Mouse (Mus musculus) hindbrain, embryonic 12.5 days (tissue): ENCODE measurements around the gene Pxmp4. TPM values are rescaled to one million over a fixed set of nuclear protein-coding genes. Genes with fewer than 3 reads are reported as not detected.

Experiments
- ATAC-seq: fragments of 200-750 bp; cut with Nextera tagmentation; 2 replicates; pipeline ENCODE4 v1.8.0; 2017; ENCODE audit warnings: moderate TSS enrichment; ENCODE audit not compliant: low FRiP score
- H3K27ac ChIP-seq: fragments of 300-500 bp; sonication (generic); 2 replicates; pipeline ENCODE4 v1.5.1; 2016; ENCODE audit warnings: mild to moderate bottlenecking
- H3K27me3 ChIP-seq: fragments of 300-500 bp; sonication (generic); 2 replicates; pipeline ENCODE4 v1.6.1; 2016; ENCODE audit warnings: mild to moderate bottlenecking
- H3K36me3 ChIP-seq: fragments of 300-500 bp; sonication (generic); 2 replicates; pipeline ENCODE4 v1.6.1; 2016; ENCODE audit warnings: mild to moderate bottlenecking
- H3K4me1 ChIP-seq: fragments of 300-500 bp; sonication (generic); 2 replicates; pipeline ENCODE4 v1.6.1; 2016
- H3K4me2 ChIP-seq: fragments of 300-500 bp; sonication (generic); replicated peaks from 2 replicates; pipeline ENCODE4 v1.6.1; 2016; ENCODE audit warnings: mild to moderate bottlenecking
- H3K4me3 ChIP-seq: fragments of 300-500 bp; sonication (generic); 2 replicates; pipeline ENCODE4 v1.5.1; 2016; ENCODE audit warnings: mild to moderate bottlenecking
- H3K9ac ChIP-seq: fragments of 300-500 bp; sonication (generic); 2 replicates; pipeline ENCODE4 v1.6.1; 2016; ENCODE audit warnings: mild to moderate bottlenecking, moderate library complexity
- H3K9me3 ChIP-seq: fragments of 300-500 bp; sonication (generic); replicated peaks from 2 replicates; pipeline ENCODE4 v1.6.1; 2016; ENCODE audit warnings: mild to moderate bottlenecking
- WGBS: fragments of 180-500 bp; shearing (Covaris S2); methylation state at CpG from one replicate; pipeline ENCODE4 v1.1.7; 2016; 5-methylcytosine and 5-hydroxymethylcytosine counted together
- polyA plus RNA-seq: library from polyadenylated mRNA; unstranded; fragments of >200 nt; fragmentation: Nextera tagmentation; extraction: Ambion mirVana; gene quantifications from 2 replicates; pipeline ENCODE4 v1.2.1, GENCODE M21; 2016

Pxmp4 gene
- 14.1 and 14.3 TPM in 2 replicates for polyA plus RNA-seq

- ATAC-seq: peak; percentile 100
- Histone ChIP-seq H3K4me2 (peak within 1 kb of the TSS; percentile 67), H3K27me3 (no peaks in the 10 kb centered on the region), H3K4me3 (peak within 1 kb of the TSS; percentile 70), H3K9me3 (no peaks in the 10 kb centered on the region), H3K9ac (peak within 1 kb of the TSS; percentile 80), H3K4me1 (peaks cover 13% of the 10 kb centered on the region), H3K27ac (peak within 1 kb of the TSS; percentile 26), H3K36me3 (no peaks in the 10 kb centered on the region)
- WGBS: under 1% methylated on average over 13 of the region's 13 CpGs
These were observed at the start of gene Pxmp4 for GRCm38 (mm10) chr2:154603638-154604153. Gene Pxmp4 (minus strand): TSS chr2:154603708.

- 54% methylated on average over 8 of the region's 8 CpGs for WGBS
- H3K4me3 ChIP-seq: no peak within 1 kb of the TSS
- H3K4me1 ChIP-seq: no peaks in the 10 kb centered on the region
- H3K9ac ChIP-seq: no peak within 1 kb of the TSS
- H3K9me3 ChIP-seq: no peaks in the 10 kb centered on the region
- H3K36me3 ChIP-seq: no peaks in the 10 kb centered on the region
- no peak for ATAC-seq
- H3K27ac ChIP-seq: no peak within 1 kb of the TSS
- H3K4me2 ChIP-seq: no peak within 1 kb of the TSS
- H3K27me3 ChIP-seq: no peaks in the 10 kb centered on the region
These were observed 47.9 kb upstream of the Pxmp4 start, which contains the start of gene Chmp4b for GRCm38 (mm10) chr2:154651363-154651762. Gene Chmp4b (plus strand): TSS chr2:154651705.

GRCm38 (mm10) chr2:154650404-154650803 is 46.9 kb upstream of the Pxmp4 start:
- H3K4me1 ChIP-seq: no peaks in the 10 kb centered on the region
- H3K4me2 ChIP-seq: no peak overlapping the region
- H3K9ac ChIP-seq: no peak overlapping the region
- H3K27me3 ChIP-seq: no peaks in the 10 kb centered on the region
- peaks cover 8% of the 10 kb centered on the region; the same call in 1 of the 2 replicates for H3K36me3 ChIP-seq
- no peak overlapping the region for H3K4me3 ChIP-seq
- no peak for ATAC-seq
- no peaks in the 10 kb centered on the region for H3K9me3 ChIP-seq
- H3K27ac ChIP-seq: no peak overlapping the region
- WGBS: 85% methylated on average over 3 of the region's 3 CpGs

- Histone ChIP-seq H3K4me2 (no peak overlapping the region), H3K9ac (no peak overlapping the region), H3K27ac (no peak overlapping the region), H3K4me3 (no peak overlapping the region), H3K9me3 (no peaks in the 10 kb centered on the region), H3K36me3 (peaks cover 26% of the 10 kb centered on the region), H3K27me3 (no peaks in the 10 kb centered on the region), H3K4me1 (no peaks in the 10 kb centered on the region)
- no peak for ATAC-seq
- WGBS: 27% methylated on average over 3 of the region's 3 CpGs
These were observed 44.6 kb upstream of the Pxmp4 start for GRCm38 (mm10) chr2:154648086-154648485.

GRCm38 (mm10) chr2:154646634-154647033 is 43.1 kb upstream of the Pxmp4 start:
- Histone ChIP-seq H3K36me3 (peaks cover 39% of the 10 kb centered on the region), H3K4me1 (no peaks in the 10 kb centered on the region), H3K4me3 (no peak overlapping the region), H3K4me2 (no peak overlapping the region), H3K9ac (no peak overlapping the region), H3K9me3 (no peaks in the 10 kb centered on the region), H3K27ac (no peak overlapping the region), H3K27me3 (no peaks in the 10 kb centered on the region)
- WGBS: 83% methylated on average over 5 of the region's 5 CpGs
- ATAC-seq: no peak

- 92% methylated on average over 6 of the region's 6 CpGs for WGBS
- Histone ChIP-seq H3K27ac (no peak overlapping the region), H3K4me3 (no peak overlapping the region), H3K9me3 (peaks cover 4% of the 10 kb centered on the region; the same call in 1 of the 2 replicates), H3K4me1 (no peaks in the 10 kb centered on the region), H3K4me2 (no peak overlapping the region), H3K36me3 (peaks cover 56% of the 10 kb centered on the region), H3K27me3 (no peaks in the 10 kb centered on the region), H3K9ac (no peak overlapping the region)
- no peak for ATAC-seq
These were observed 39.3 kb upstream of the Pxmp4 start for GRCm38 (mm10) chr2:154642712-154643385.

GRCm38 (mm10) chr2:154642005-154642459 is 38.5 kb upstream of the Pxmp4 start:
- Histone ChIP-seq H3K36me3 (peaks cover 64% of the 10 kb centered on the region), H3K4me1 (no peaks in the 10 kb centered on the region), H3K4me3 (no peak overlapping the region), H3K9ac (no peak overlapping the region), H3K27ac (no peak overlapping the region), H3K4me2 (no peak overlapping the region), H3K27me3 (no peaks in the 10 kb centered on the region), H3K9me3 (peaks cover 4% of the 10 kb centered on the region; the same call in 1 of the 2 replicates)
- 98% methylated on average over 9 of the region's 9 CpGs for WGBS
- no peak for ATAC-seq

GRCm38 (mm10) chr2:154641176-154641575 is 37.7 kb upstream of the Pxmp4 start:
- Histone ChIP-seq H3K27me3 (no peaks in the 10 kb centered on the region), H3K36me3 (peaks cover 64% of the 10 kb centered on the region), H3K4me2 (no peak overlapping the region), H3K4me3 (no peak overlapping the region), H3K4me1 (no peaks in the 10 kb centered on the region), H3K9me3 (peaks cover 4% of the 10 kb centered on the region; the same call in 1 of the 2 replicates), H3K9ac (no peak overlapping the region), H3K27ac (no peak overlapping the region)
- 73% methylated on average over 8 of the region's 8 CpGs for WGBS
- ATAC-seq: no peak

GRCm38 (mm10) chr2:154639115-154639514 is 35.6 kb upstream of the Pxmp4 start:
- ATAC-seq: no peak
- H3K27ac ChIP-seq: no peak overlapping the region
- peaks cover 4% of the 10 kb centered on the region; the same call in 1 of the 2 replicates for H3K9me3 ChIP-seq
- H3K9ac ChIP-seq: no peak overlapping the region
- peaks cover 63% of the 10 kb centered on the region for H3K36me3 ChIP-seq
- H3K27me3 ChIP-seq: no peaks in the 10 kb centered on the region
- no peaks in the 10 kb centered on the region for H3K4me1 ChIP-seq
- 96% methylated on average over 4 of the region's 4 CpGs for WGBS
- no peak overlapping the region for H3K4me2 ChIP-seq
- H3K4me3 ChIP-seq: no peak overlapping the region

GRCm38 (mm10) chr2:154638521-154638920 is 35.0 kb upstream of the Pxmp4 start:
- Histone ChIP-seq H3K36me3 (peaks cover 61% of the 10 kb centered on the region), H3K27ac (no peak overlapping the region), H3K4me3 (no peak overlapping the region), H3K9ac (no peak overlapping the region), H3K9me3 (peaks cover 4% of the 10 kb centered on the region; the same call in 1 of the 2 replicates), H3K4me1 (no peaks in the 10 kb centered on the region), H3K27me3 (no peaks in the 10 kb centered on the region), H3K4me2 (no peak overlapping the region)
- 97% methylated on average over 3 of the region's 3 CpGs for WGBS
- no peak for ATAC-seq

GRCm38 (mm10) chr2:154635826-154636225 is 32.3 kb upstream of the Pxmp4 start:
- Histone ChIP-seq H3K9ac (no peak overlapping the region), H3K4me3 (no peak overlapping the region), H3K36me3 (peaks cover 54% of the 10 kb centered on the region), H3K9me3 (peaks cover 4% of the 10 kb centered on the region; the same call in 1 of the 2 replicates), H3K27me3 (no peaks in the 10 kb centered on the region), H3K27ac (no peak overlapping the region), H3K4me2 (no peak overlapping the region), H3K4me1 (no peaks in the 10 kb centered on the region)
- 96% methylated on average over 2 of the region's 2 CpGs for WGBS
- no peak for ATAC-seq

- no peak for ATAC-seq
- no peaks in the 10 kb centered on the region for H3K27me3 ChIP-seq
- no peaks in the 10 kb centered on the region for H3K4me1 ChIP-seq
- H3K4me3 ChIP-seq: no peak overlapping the region
- H3K4me2 ChIP-seq: no peak overlapping the region
- no peak overlapping the region for H3K27ac ChIP-seq
- H3K9ac ChIP-seq: no peak overlapping the region
- WGBS: 91% methylated on average over 9 of the region's 9 CpGs
- H3K36me3 ChIP-seq: peaks cover 65% of the 10 kb centered on the region
- H3K9me3 ChIP-seq: peaks cover 4% of the 10 kb centered on the region; the same call in 1 of the 2 replicates
These were observed 30.6 kb upstream of the Pxmp4 start for GRCm38 (mm10) chr2:154633876-154634644.
